Comparison of ENCODE assay signal across 8 mouse cellular contexts in genomic region chr6:30958736-30959540, GRCm38 (mm10). TPM values are rescaled to one million over a fixed set of nuclear protein-coding genes. Genes with fewer than 3 reads are reported as not detected.
DNase-seq lines count a peak whose midpoint lies in the region; ATAC-seq and TF ChIP-seq lines count a peak whose summit lies in the region.

TSS of gene Klf14 (minus strand) at chr6:30959078.

- no peak within 1 kb of the TSS for H3K27ac ChIP-seq in layer of hippocampus, adult 2 months
- no peak within 1 kb of the TSS for H3K27ac ChIP-seq in heart, embryonic 11.5 days (ENCODE audit: low read depth, low read length)
- H3K27ac ChIP-seq in midbrain, embryonic 16.5 days (ENCODE audit: low read length): no peak within 1 kb of the TSS

- H3K9me3 ChIP-seq in heart, embryonic 11.5 days (replicated peaks; ENCODE audit: control insufficient read depth, low read length): peaks cover 23% of the 10 kb centered on the region
- peaks cover 45% of the 10 kb centered on the region for H3K9me3 ChIP-seq in midbrain, embryonic 16.5 days (replicated peaks; ENCODE audit: control insufficient read depth, low read length, poor library complexity, severe bottlenecking)

- DNase-seq in layer of hippocampus, adult 2 months (ENCODE audit: low spot score in 2 of 2): no peak
- DNase-seq in layer of hippocampus, adult 9-11 months: no peak
- DNase-seq in embryo, embryonic 10 days (ENCODE audit: low spot score): peak; percentile 67
- DNase-seq in kidney, postnatal 14 days: peak; percentile 34
- DNase-seq in cerebellum, postnatal 36 days: no peak

- peaks cover 36% of the 10 kb centered on the region for H3K27me3 ChIP-seq in heart, embryonic 11.5 days (ENCODE audit: control insufficient read depth, insufficient read depth, low read length)
- H3K27me3 ChIP-seq in midbrain, embryonic 16.5 days (ENCODE audit: control insufficient read depth, insufficient read depth, low read depth, low read length): peaks cover 56% of the 10 kb centered on the region

- no peak for TF ChIP-seq CTCF in layer of hippocampus, adult 2 months (conservative IDR thresholded peaks at IDR 0.05)

- ATAC-seq in heart, embryonic 11.5 days (replicated peaks; ENCODE audit: insufficient number of reproducible peaks, low FRiP score, low TSS enrichment): no peak
- no peak for ATAC-seq in midbrain, embryonic 16.5 days
- ATAC-seq in megakaryocyte-erythroid progenitor cell, adult 5-6 weeks (replicated peaks; ENCODE audit: low FRiP score, low TSS enrichment, poor library complexity, severe bottlenecking): no peak

- WGBS in heart, embryonic 11.5 days (ENCODE audit: insufficient replicate concordance): 1% methylated on average over 71 of the region's 75 CpGs
- WGBS in midbrain, embryonic 16.5 days: under 1% methylated on average over 50 of the region's 75 CpGs

- H3K4me3 ChIP-seq in layer of hippocampus, adult 2 months: peak within 1 kb of the TSS; percentile 36
- H3K4me3 ChIP-seq in heart, embryonic 11.5 days (ENCODE audit: low read depth, low read length): peak within 1 kb of the TSS; percentile 64
- H3K4me3 ChIP-seq in midbrain, embryonic 16.5 days (ENCODE audit: low read depth, low read length): peak within 1 kb of the TSS; percentile 43

- H3K4me1 ChIP-seq in heart, embryonic 11.5 days (ENCODE audit: control insufficient read depth, insufficient read depth, low read length): no peaks in the 10 kb centered on the region
- H3K4me1 ChIP-seq in midbrain, embryonic 16.5 days (ENCODE audit: control insufficient read depth, insufficient read depth, low read length): no peaks in the 10 kb centered on the region

- peak within 1 kb of the TSS; percentile 28; the same call in 1 of the 2 replicates for H3K9ac ChIP-seq in heart, embryonic 11.5 days (ENCODE audit: low read depth, low read length)
- no peak within 1 kb of the TSS for H3K9ac ChIP-seq in midbrain, embryonic 16.5 days (ENCODE audit: low read depth, low read length)

- H3K4me2 ChIP-seq in heart, embryonic 11.5 days: peak within 1 kb of the TSS; percentile 77
- H3K4me2 ChIP-seq in midbrain, embryonic 16.5 days (ENCODE audit: low read length): peak within 1 kb of the TSS; percentile 63

- peaks cover 3% of the 10 kb centered on the region; the same call in 1 of the 2 replicates for H3K36me3 ChIP-seq in heart, embryonic 11.5 days (ENCODE audit: control insufficient read depth, insufficient read depth, low read length)
- peaks cover 7% of the 10 kb centered on the region for H3K36me3 ChIP-seq in midbrain, embryonic 16.5 days (ENCODE audit: control insufficient read depth, insufficient read depth, low read length)

RNA-seq across cellular contexts. Expression of gene Klf14, which starts in this region (rescaled TPM):
- total RNA-seq in layer of hippocampus, adult 2 months (2021): under 1 TPM in 1 of 2 experiments, not detected in 1; 0.22 TPM
- 2.2 and 2.3 TPM in 2 replicates for polyA plus RNA-seq in heart, embryonic 11.5 days (2014; fragmentation: Nextera tagmentation; extraction: Ambion mirVana)
- 0.17 and 0.28 TPM in 2 replicates for polyA plus RNA-seq in midbrain, embryonic 16.5 days (2015; fragmentation: Nextera tagmentation; extraction: Ambion mirVana)
- not detected in 2 replicates for total RNA-seq in megakaryocyte-erythroid progenitor cell, adult 5-6 weeks (2014; fragmentation: Nextera tagmentation)
- not detected in 2 replicates for total RNA-seq in megakaryocyte-erythroid progenitor cell, adult 5-6 weeks (2017)

Comparison
In these comparisons a context has a peak if more than half of its experiments do, and no peak if none do; other contexts are left out.
1. DNase-seq: peak in embryo, embryonic 10 days (single experiment) and kidney, postnatal 14 days (single experiment); none in layer of hippocampus, adult 2 months (0 of 2), layer of hippocampus, adult 9-11 months (single experiment) and cerebellum, postnatal 36 days (0 of 2).
2. Peak in every context shown above with its lines, with median percentiles within 50 percentile points of each other: H3K4me3 ChIP-seq.